17 mouse cellular contexts compared by ENCODE assay signal in genomic region chr5:43824580-43824979, GRCm38 (mm10). TPM values are rescaled to one million over a fixed set of nuclear protein-coding genes. Genes with fewer than 3 reads are reported as not detected.
A peak's percentile ranks its signal among the peaks of the same experiment; 100 is the strongest.
DNase-seq lines count a peak whose midpoint lies in the region; ATAC-seq and TF ChIP-seq lines count a peak whose summit lies in the region.
"Had no signal": no experiment of that assay in that cellular context is flagged by ENCODE, and none has a peak within 500 bp of the region (broad histone marks: within the 10 kb centered on the region; RNA-seq: fewer than 3 reads in every experiment).

No protein-coding gene starts in this region.

- DNase-seq in heart, adult 11 months: peak; percentile 85
- no peak for DNase-seq in heart, postnatal 10 days
- DNase-seq in natural killer cell, adult 2 months (ENCODE audit: low spot score in 2 of 2): peak; percentile 88 to 90
- DNase-seq in thymus, adult 2 months: peak; percentile 70
- no peak for DNase-seq in cerebellum, adult 9-11 months
- DNase-seq in urinary bladder, postnatal 4 days (ENCODE audit: low spot score in 2 of 2): no peak
- DNase-seq in urinary bladder, adult 2 months (ENCODE audit: low spot score): no peak
- DNase-seq: adrenal gland, postnatal 36 days; cerebellum, adult 9-10 months had no signal

- H3K36me3 ChIP-seq in thymus, adult 2 months (ENCODE audit: control insufficient read depth, insufficient read depth, low read length): no peaks in the 10 kb centered on the region
- H3K36me3 ChIP-seq: embryonic facial prominence, embryonic 15.5 days had no signal

- peak; percentile 69 for ATAC-seq in granulocyte monocyte progenitor cell, adult 5-6 weeks (replicated peaks; ENCODE audit: poor library complexity, severe bottlenecking)
- ATAC-seq: forebrain, embryonic 16.5 days; hindbrain, embryonic 16.5 days; Patski had no signal

- 11% methylated on average over 3 of the region's 3 CpGs for WGBS in thymus, adult 2 months

- peak overlapping the region; percentile 84 for H3K27ac ChIP-seq in thymus, adult 2 months (ENCODE audit: control insufficient read depth, insufficient read depth, low read length)
- H3K27ac ChIP-seq: embryonic facial prominence, embryonic 15.5 days; heart, adult 2 months had no signal

- TF ChIP-seq POLR2A in thymus, adult 2 months (IDR thresholded peaks at IDR 0.05; ENCODE audit: control insufficient read depth, extremely low read depth, insufficient read depth, low read length, poor library complexity): no peak

- no peak for TF ChIP-seq CTCF in thymus, adult 2 months (IDR thresholded peaks at IDR 0.05; ENCODE audit: borderline replicate concordance, control insufficient read depth, extremely low read depth, insufficient read depth, low read length, poor library complexity)

- intact Hi-C loops in heart, postnatal 10 days (cut with DNase I): no loop called here

- H3K4me1 ChIP-seq in thymus, adult 2 months (replicated peaks; ENCODE audit: control insufficient read depth, insufficient read depth, low read length): peaks cover 30% of the 10 kb centered on the region
- H3K4me1 ChIP-seq: embryonic facial prominence, embryonic 15.5 days had no signal

- H3K27me3 ChIP-seq in thymus, adult 2 months (ENCODE audit: control insufficient read depth, insufficient read depth, low read length): no peaks in the 10 kb centered on the region
- H3K27me3 ChIP-seq: embryonic facial prominence, embryonic 15.5 days; Patski had no signal

- H3K4me3 ChIP-seq in thymus, adult 2 months (ENCODE audit: control insufficient read depth, insufficient read depth, low read length): no peak overlapping the region
- H3K4me3 ChIP-seq: embryonic facial prominence, embryonic 15.5 days; heart, adult 2 months had no signal

RNA-seq across cellular contexts. Expression of gene Fbxl5, which starts 3.1 kb away (rescaled TPM):
- total RNA-seq in heart, postnatal 10 days (2021): 10 to 100 TPM; 32.0 to 37.0 TPM
- total RNA-seq in granulocyte monocyte progenitor cell, adult 5-6 weeks (2014; fragmentation: Nextera tagmentation): 31.2 and 47.8 TPM in 2 replicates
- 46.3 and 61.3 TPM in 2 replicates for total RNA-seq in granulocyte monocyte progenitor cell, adult 5-6 weeks (2017)
- 23.4 and 26.7 TPM in 2 replicates for polyA plus RNA-seq in thymus, adult 2 months (2012; rRNA removed)
- 45.2 and 48.5 TPM in 2 replicates for polyA plus RNA-seq in urinary bladder, adult 2 months (2012; rRNA removed)

RNA-seq across cellular contexts. Expression of gene Bst1, which starts 5.9 kb away (rescaled TPM):
- under 1 TPM; 0.96 to 0.99 TPM for total RNA-seq in heart, postnatal 10 days (2021)
- total RNA-seq in granulocyte monocyte progenitor cell, adult 5-6 weeks (2014; fragmentation: Nextera tagmentation): 1.8 TPM in 1 of 2 replicates, not detected in the other
- total RNA-seq in granulocyte monocyte progenitor cell, adult 5-6 weeks (2017): 0.46 and 1.0 TPM in 2 replicates
- polyA plus RNA-seq in thymus, adult 2 months (2012; rRNA removed): 2.5 and 2.6 TPM in 2 replicates
- polyA plus RNA-seq in urinary bladder, adult 2 months (2012; rRNA removed): 3.0 and 3.3 TPM in 2 replicates
- polyA plus RNA-seq: forebrain, embryonic 16.5 days; hindbrain, embryonic 16.5 days; limb, embryonic 11.5 days; neural tube, embryonic 14.5 days had no signal

RNA-seq across cellular contexts. Expression of gene Cd38, which starts 43.8 kb away (rescaled TPM):
- 10 to 100 TPM; 10.5 to 12.7 TPM for total RNA-seq in heart, postnatal 10 days (2021)
- total RNA-seq in granulocyte monocyte progenitor cell, adult 5-6 weeks (2014; fragmentation: Nextera tagmentation): not detected in 2 replicates
- total RNA-seq in granulocyte monocyte progenitor cell, adult 5-6 weeks (2017): 0.26 TPM in 1 of 2 replicates, not detected in the other
- 6.6 and 7.4 TPM in 2 replicates for polyA plus RNA-seq in thymus, adult 2 months (2012; rRNA removed)
- polyA plus RNA-seq in urinary bladder, adult 2 months (2012; rRNA removed): 9.9 and 10.2 TPM in 2 replicates

Comparison
In these comparisons a context has a peak if more than half of its experiments do, and no peak if none do; other contexts are left out.
1. DNase-seq: peak in heart, adult 11 months (single experiment), natural killer cell, adult 2 months (2 of 2) and thymus, adult 2 months (single experiment); none in heart, postnatal 10 days (0 of 2), cerebellum, adult 9-11 months (single experiment), urinary bladder, postnatal 4 days (0 of 2) and urinary bladder, adult 2 months (single experiment).
2. RNA of gene Cd38, which starts 43.8 kb away (total RNA-seq): 10.5 to 12.7 TPM in heart, postnatal 10 days; 0.26 TPM in granulocyte monocyte progenitor cell, adult 5-6 weeks; every median in the first group is over 4 times any median in the second.